Comparison of ENCODE assay signal across 16 mouse cellular contexts in the genomic region with DNA sequence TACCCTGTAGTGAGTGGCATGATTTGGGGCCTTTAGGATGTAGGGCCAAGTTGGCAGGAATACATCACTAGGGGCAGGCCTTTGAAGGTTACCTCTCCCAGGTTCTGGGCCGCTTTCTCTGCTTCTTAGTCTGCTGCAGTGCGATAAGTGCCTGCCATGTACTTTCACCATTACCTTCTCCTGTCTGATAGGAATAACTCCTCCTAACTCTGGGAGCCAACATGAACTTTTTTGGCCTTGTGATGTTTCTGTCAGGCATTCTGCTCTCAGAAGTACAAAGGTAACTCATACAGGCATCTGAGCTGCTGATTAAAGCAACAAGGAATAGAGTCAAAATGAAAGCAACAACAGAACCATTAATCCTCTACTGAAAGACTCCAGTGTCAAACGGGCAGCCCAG.
"Had no signal": no experiment of that assay in that cellular context is flagged by ENCODE, and none has a peak within 500 bp of the region (broad histone marks: within the 10 kb centered on the region; RNA-seq: fewer than 3 reads in every experiment).

No protein-coding gene starts in this region.

- DNase-seq: retina, postnatal 1 day; right cerebral cortex, adult 18-20 months; right cerebral cortex, postnatal 14 days; right cerebral cortex, postnatal 25 days; right cerebral cortex, postnatal 4 days; spleen, adult 18-20 months; thymus, adult 18-20 months; thymus, adult 2 months; thymus, postnatal 14 days; thymus, postnatal 25 days; thymus, postnatal 36 days; thymus, postnatal 4 days had no signal

- H3K9me3 ChIP-seq: neural tube, embryonic 13.5 days; neural tube, embryonic 15.5 days; stomach, embryonic 15.5 days had no signal

- H3K4me3 ChIP-seq: neural tube, embryonic 13.5 days; neural tube, embryonic 15.5 days; stomach, embryonic 15.5 days had no signal

- H3K4me1 ChIP-seq: neural tube, embryonic 13.5 days; neural tube, embryonic 15.5 days; stomach, embryonic 15.5 days had no signal

- H3K27ac ChIP-seq: neural tube, embryonic 13.5 days; neural tube, embryonic 15.5 days; stomach, embryonic 15.5 days; stomach, postnatal 0 days had no signal

- H3K36me3 ChIP-seq: neural tube, embryonic 13.5 days; neural tube, embryonic 15.5 days; stomach, embryonic 15.5 days had no signal

- H3K4me2 ChIP-seq: neural tube, embryonic 13.5 days; neural tube, embryonic 15.5 days; stomach, embryonic 15.5 days had no signal

- H3K27me3 ChIP-seq: neural tube, embryonic 13.5 days; neural tube, embryonic 15.5 days; stomach, embryonic 15.5 days had no signal

- H3K9ac ChIP-seq: neural tube, embryonic 13.5 days; neural tube, embryonic 15.5 days; stomach, embryonic 15.5 days had no signal
